Mouse (Mus musculus) hindbrain, embryonic 15.5 days (tissue): Measurements from ENCODE around the gene Sft2d2. TPM values are rescaled to one million over a fixed set of nuclear protein-coding genes. Genes with fewer than 3 reads are reported as not detected.

Experiments
- ATAC-seq: fragments of 200-750 bp; cut with Nextera tagmentation; 2 replicates; pipeline ENCODE4 v1.8.0; 2017; ENCODE audit warnings: low read depth, moderate number of reproducible peaks, moderate TSS enrichment; ENCODE audit not compliant: low FRiP score
- H3K27ac ChIP-seq: fragments of 300-500 bp; sonication (generic); replicated peaks from 2 replicates; pipeline ENCODE4 v1.5.1; 2015; ENCODE audit warnings: mild to moderate bottlenecking, inconsistent platforms
- H3K27me3 ChIP-seq: fragments of 300-500 bp; sonication (generic); 2 replicates; pipeline ENCODE4 v1.6.1; 2015; ENCODE audit warnings: control low read depth, inconsistent platforms
- H3K36me3 ChIP-seq: fragments of 300-500 bp; sonication (generic); 2 replicates; pipeline ENCODE4 v1.6.1; 2015; ENCODE audit warnings: control low read depth, inconsistent platforms
- H3K4me1 ChIP-seq: fragments of 300-500 bp; sonication (generic); replicated peaks from 2 replicates; pipeline ENCODE4 v1.6.1; 2015; ENCODE audit warnings: control low read depth, inconsistent platforms
- H3K4me2 ChIP-seq: fragments of 300-500 bp; sonication (generic); 2 replicates; pipeline ENCODE4 v1.6.1; 2015; ENCODE audit warnings: moderate library complexity, mild to moderate bottlenecking, inconsistent platforms
- H3K4me3 ChIP-seq: fragments of 300-500 bp; sonication (generic); 2 replicates; pipeline ENCODE4 v1.5.1; 2015; ENCODE audit warnings: mild to moderate bottlenecking, inconsistent platforms
- H3K9ac ChIP-seq: fragments of 300-500 bp; sonication (generic); 2 replicates; pipeline ENCODE4 v1.6.1; 2015; ENCODE audit warnings: inconsistent platforms
- H3K9me3 ChIP-seq: fragments of 300-500 bp; sonication (generic); 2 replicates; pipeline ENCODE4 v1.6.1; 2016; ENCODE audit warnings: control low read depth, inconsistent platforms
- WGBS: fragments of 180-500 bp; shearing (Covaris S2); methylation state at CpG from one replicate; pipeline ENCODE4 v1.1.7; 2015; 5-methylcytosine and 5-hydroxymethylcytosine counted together
- polyA plus RNA-seq: library from polyadenylated mRNA; unstranded; fragments of >200 nt; fragmentation: Nextera tagmentation; extraction: Ambion mirVana; gene quantifications from 2 replicates; pipeline ENCODE4 v1.2.1, GENCODE M21; 2015

Gene Sft2d2
- 6.8 and 7.3 TPM in 2 replicates for polyA plus RNA-seq

- ATAC-seq = peak; percentile 88
Measured at GRCm38 (mm10) chr1:165193880-165194661, at the start of gene Sft2d2. Sft2d2 (minus strand) TSS chr1:165194438.

DNA sequence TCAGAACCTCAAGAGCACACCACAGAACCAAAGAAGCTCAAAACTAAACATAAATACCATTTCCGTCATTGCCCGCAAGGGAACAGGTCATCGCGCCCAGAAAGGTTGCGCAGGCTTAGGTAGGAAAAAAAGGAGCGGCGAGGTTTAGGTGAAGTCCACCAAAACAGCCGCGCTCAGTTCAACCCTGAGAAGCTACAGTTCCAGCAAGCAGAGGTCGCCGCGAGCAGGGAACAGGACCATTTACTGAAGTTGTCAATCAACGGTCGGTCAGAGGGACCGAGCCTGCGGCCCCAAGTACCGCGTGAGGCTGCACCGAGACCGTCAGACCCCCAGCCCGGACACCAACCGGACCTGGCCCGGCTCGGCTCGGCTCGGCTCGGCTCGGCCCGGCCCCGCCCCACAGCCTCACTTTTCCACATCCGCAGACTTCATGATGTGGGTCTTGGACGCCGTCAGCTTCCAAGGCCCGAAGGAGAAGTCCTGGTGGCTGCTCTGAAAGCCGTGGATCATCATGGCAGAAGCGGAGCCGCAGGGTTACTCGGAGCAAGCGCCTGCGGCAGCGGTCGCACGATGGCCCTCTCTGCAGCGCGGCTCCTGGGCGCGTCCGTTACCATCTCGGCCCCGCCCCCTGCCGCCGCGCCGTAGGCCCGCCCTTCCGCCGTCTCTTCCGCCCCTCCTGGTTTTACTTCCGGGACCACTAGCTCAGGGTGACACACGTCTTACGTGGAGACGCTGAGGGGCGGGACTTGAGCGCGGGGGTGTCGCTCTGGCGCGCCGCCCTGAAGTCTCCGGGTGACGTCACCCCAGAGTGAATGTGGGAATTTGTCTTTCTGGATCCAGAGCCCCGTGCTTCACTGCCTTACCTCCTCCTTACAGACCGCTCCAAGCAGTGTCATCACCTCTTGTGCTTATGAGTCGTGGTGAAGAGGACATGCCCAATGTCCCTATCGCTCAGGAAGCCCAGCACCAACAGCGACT is 42.4 kb upstream of the Sft2d2 start, which contains the start of gene Tiprl:
Gene Tiprl, minus strand, starts transcription at position 676 of the 978 bp plus-strand sequence.
- no peaks in the 10 kb centered on the region for H3K9me3 ChIP-seq
- H3K36me3 ChIP-seq = no peaks in the 10 kb centered on the region
- H3K27ac ChIP-seq = peak within 1 kb of the TSS; percentile 93
- peaks cover 25% of the 10 kb centered on the region for H3K4me1 ChIP-seq
- peak within 1 kb of the TSS; percentile 83 for H3K9ac ChIP-seq
- peak; percentile 100 for ATAC-seq
- WGBS = under 1% methylated on average over 76 of the region's 76 CpGs
- no peaks in the 10 kb centered on the region for H3K27me3 ChIP-seq
- H3K4me2 ChIP-seq = peak within 1 kb of the TSS; percentile 73
- H3K4me3 ChIP-seq = peak within 1 kb of the TSS; percentile 85

More at GRCm38 (mm10) chr1:165193880-165194661, at the start of gene Sft2d2:
- H3K4me2 ChIP-seq = peak within 1 kb of the TSS; percentile 93
- H3K27me3 ChIP-seq = peaks cover 8% of the 10 kb centered on the region; the same call in 1 of the 2 replicates
- H3K4me1 ChIP-seq = peaks cover 12% of the 10 kb centered on the region
- peak within 1 kb of the TSS; percentile 67 for H3K4me3 ChIP-seq
- WGBS = under 1% methylated on average over 63 of the region's 69 CpGs
- H3K9me3 ChIP-seq = no peaks in the 10 kb centered on the region
- peak within 1 kb of the TSS; percentile 45 for H3K9ac ChIP-seq
- H3K27ac ChIP-seq = peak within 1 kb of the TSS; percentile 27; the same call in 1 of the 2 replicates
- no peaks in the 10 kb centered on the region for H3K36me3 ChIP-seq

GRCm38 (mm10) chr1:165235846-165236245 is 41.6 kb upstream of the Sft2d2 start:
- peak overlapping the region; percentile 83 for H3K9ac ChIP-seq
- H3K4me3 ChIP-seq = peak overlapping the region; percentile 85
- H3K4me2 ChIP-seq = peak overlapping the region; percentile 73
- H3K27me3 ChIP-seq = no peaks in the 10 kb centered on the region
- no peaks in the 10 kb centered on the region for H3K36me3 ChIP-seq
- no peaks in the 10 kb centered on the region for H3K9me3 ChIP-seq
- peak overlapping the region; percentile 93 for H3K27ac ChIP-seq
- peaks cover 25% of the 10 kb centered on the region for H3K4me1 ChIP-seq
- 12% methylated on average over 10 of the region's 10 CpGs for WGBS
- ATAC-seq = no peak

DNA sequence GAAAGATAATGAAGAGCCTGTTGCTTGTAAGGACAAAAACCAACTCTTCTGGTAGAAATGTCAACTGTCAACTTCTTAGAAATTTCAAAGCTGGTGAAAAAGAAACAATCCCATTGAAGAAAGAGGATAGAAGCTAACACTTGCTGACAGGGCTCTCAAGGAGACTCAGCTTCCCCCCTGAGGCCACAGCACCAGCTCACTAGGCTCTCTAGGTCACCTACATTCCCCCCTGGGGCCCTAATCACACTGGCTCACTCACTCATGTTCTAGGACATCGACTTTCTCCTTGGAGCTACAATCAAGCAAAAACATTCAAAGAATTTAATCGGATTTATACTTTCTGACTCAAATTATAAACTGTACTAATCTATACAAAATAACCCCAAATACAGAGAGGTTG is 39.6 kb upstream of the Sft2d2 start:
- no peaks in the 10 kb centered on the region for H3K9me3 ChIP-seq
- H3K4me3 ChIP-seq = no peak overlapping the region
- WGBS = 91% methylated on average over 2 of the region's 2 CpGs
- no peak overlapping the region for H3K9ac ChIP-seq
- ATAC-seq = no peak
- H3K27ac ChIP-seq = no peak overlapping the region
- H3K4me1 ChIP-seq = peaks cover 25% of the 10 kb centered on the region
- H3K4me2 ChIP-seq = no peak overlapping the region
- H3K27me3 ChIP-seq = no peaks in the 10 kb centered on the region
- H3K36me3 ChIP-seq = no peaks in the 10 kb centered on the region

- no peak overlapping the region for H3K4me3 ChIP-seq
- H3K36me3 ChIP-seq = peaks cover 5% of the 10 kb centered on the region; the same call in 1 of the 2 replicates
- no peak overlapping the region for H3K4me2 ChIP-seq
- WGBS = 97% methylated on average over 4 of the region's 4 CpGs
- peaks cover 15% of the 10 kb centered on the region for H3K4me1 ChIP-seq
- no peak overlapping the region for H3K9ac ChIP-seq
- no peaks in the 10 kb centered on the region for H3K27me3 ChIP-seq
- H3K27ac ChIP-seq = no peak overlapping the region
- H3K9me3 ChIP-seq = no peaks in the 10 kb centered on the region
- ATAC-seq = no peak
Measured at GRCm38 (mm10) chr1:165230691-165231090, 36.5 kb upstream of the Sft2d2 start.

DNA sequence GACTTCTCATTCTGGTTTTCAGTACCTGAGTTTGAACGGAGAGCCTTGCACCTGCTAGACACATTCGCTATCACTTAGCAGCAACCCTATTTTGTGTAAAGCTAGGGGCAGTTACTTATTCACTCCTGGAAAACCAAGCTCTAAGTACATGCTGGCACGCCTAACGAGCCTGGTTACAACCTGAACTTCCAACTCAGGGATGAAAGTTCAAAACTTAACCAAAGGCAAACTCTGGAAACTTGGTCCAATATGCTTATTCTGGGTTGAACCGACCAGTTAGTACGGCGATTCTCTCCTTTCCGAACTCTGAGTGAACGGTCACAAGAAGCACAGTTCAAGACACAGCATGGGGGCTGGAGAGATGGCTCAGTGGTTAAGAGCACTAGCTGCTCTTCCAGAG is 35.3 kb upstream of the Sft2d2 start:
- H3K4me2 ChIP-seq = no peak overlapping the region
- no peak for ATAC-seq
- no peaks in the 10 kb centered on the region for H3K9me3 ChIP-seq
- 97% methylated on average over 9 of the region's 9 CpGs for WGBS
- no peak overlapping the region for H3K9ac ChIP-seq
- peaks cover 11% of the 10 kb centered on the region for H3K36me3 ChIP-seq
- no peaks in the 10 kb centered on the region for H3K27me3 ChIP-seq
- no peak overlapping the region for H3K27ac ChIP-seq
- no peak overlapping the region for H3K4me3 ChIP-seq
- H3K4me1 ChIP-seq = peaks cover 9% of the 10 kb centered on the region

- H3K27ac ChIP-seq = no peak overlapping the region
- H3K4me1 ChIP-seq = no peaks in the 10 kb centered on the region
- no peak overlapping the region for H3K9ac ChIP-seq
- no peaks in the 10 kb centered on the region for H3K27me3 ChIP-seq
- H3K4me3 ChIP-seq = no peak overlapping the region
- no peak overlapping the region for H3K4me2 ChIP-seq
- H3K9me3 ChIP-seq = no peaks in the 10 kb centered on the region
- WGBS = 90% methylated on average over 2 of the region's 2 CpGs
- H3K36me3 ChIP-seq = peaks cover 64% of the 10 kb centered on the region
- no peak for ATAC-seq
Measured at GRCm38 (mm10) chr1:165217023-165217589, 22.9 kb upstream of the Sft2d2 start.

GRCm38 (mm10) chr1:165215831-165216230 is 21.6 kb upstream of the Sft2d2 start:
- Histone ChIP-seq H3K36me3 (peaks cover 55% of the 10 kb centered on the region), H3K9me3 (no peaks in the 10 kb centered on the region), H3K4me1 (no peaks in the 10 kb centered on the region), H3K27ac (no peak overlapping the region), H3K27me3 (no peaks in the 10 kb centered on the region), H3K9ac (no peak overlapping the region), H3K4me2 (no peak overlapping the region), H3K4me3 (no peak overlapping the region)
- no peak for ATAC-seq
- 92% methylated on average over 7 of the region's 7 CpGs for WGBS

DNA sequence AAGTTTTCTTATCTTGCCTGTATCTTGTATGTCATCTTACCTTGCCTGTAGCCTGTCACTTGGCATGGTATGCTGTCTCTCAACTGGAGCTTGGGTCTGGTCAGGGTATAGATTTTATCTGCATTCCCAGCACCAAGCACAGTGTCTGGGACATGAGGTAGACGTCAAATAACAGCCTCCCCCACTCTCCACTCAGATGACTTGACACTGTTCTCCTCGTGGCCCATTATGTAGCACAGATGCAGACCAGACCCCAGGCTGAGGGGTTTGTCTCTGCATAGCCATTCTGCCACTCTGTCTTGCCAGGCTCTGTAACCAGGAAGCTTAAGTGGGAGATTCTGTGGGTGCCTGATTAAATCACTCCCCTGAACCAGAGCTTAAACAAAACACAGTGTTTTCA is 11.4 kb upstream of the Sft2d2 start:
- Histone ChIP-seq H3K27me3 (no peaks in the 10 kb centered on the region), H3K4me1 (no peaks in the 10 kb centered on the region), H3K4me2 (no peak overlapping the region), H3K9ac (no peak overlapping the region), H3K36me3 (no peaks in the 10 kb centered on the region), H3K27ac (no peak overlapping the region), H3K4me3 (no peak overlapping the region), H3K9me3 (no peaks in the 10 kb centered on the region)
- 49% methylated on average over 2 of the region's 2 CpGs for WGBS
- no peak for ATAC-seq

DNA sequence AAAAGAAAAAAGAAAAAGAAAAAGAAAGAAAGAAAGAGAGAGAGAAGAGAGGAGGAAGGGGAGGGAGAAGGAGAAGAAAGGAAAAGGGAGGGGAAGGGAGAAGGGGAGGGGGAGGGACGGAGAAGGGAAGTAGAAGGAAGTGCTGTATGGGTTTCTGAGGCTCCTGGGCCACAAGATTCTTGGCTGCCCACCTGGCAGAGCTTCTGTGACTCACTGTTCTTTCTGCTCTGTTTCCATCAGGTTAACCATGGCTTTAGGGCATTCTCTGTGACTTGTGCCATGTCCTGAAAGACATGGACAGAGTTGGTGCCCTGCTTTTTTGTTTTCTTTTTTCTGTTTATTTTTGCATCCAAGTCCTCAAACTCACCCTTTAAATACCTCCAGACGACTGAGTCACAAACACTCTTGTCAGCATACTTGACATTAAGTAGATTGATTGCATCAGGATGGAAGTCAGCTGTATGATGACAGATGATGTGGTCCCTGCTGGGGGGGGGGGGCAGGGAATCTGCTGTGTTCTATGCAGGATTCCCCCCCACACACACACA is 9.3 kb upstream of the Sft2d2 start:
- Histone ChIP-seq H3K4me3 (no peak overlapping the region), H3K27ac (no peak overlapping the region), H3K36me3 (no peaks in the 10 kb centered on the region), H3K4me2 (no peak overlapping the region), H3K9me3 (no peaks in the 10 kb centered on the region), H3K4me1 (no peaks in the 10 kb centered on the region), H3K9ac (no peak overlapping the region), H3K27me3 (no peaks in the 10 kb centered on the region)
- WGBS = 34% methylated on average over 2 of the region's 2 CpGs
- ATAC-seq = no peak

GRCm38 (mm10) chr1:165201445-165202012 is 7.3 kb upstream of the Sft2d2 start:
- no peak overlapping the region for H3K4me3 ChIP-seq
- H3K4me2 ChIP-seq = no peak overlapping the region
- H3K27ac ChIP-seq = no peak overlapping the region
- WGBS = 85% methylated on average over 4 of the region's 4 CpGs
- H3K9ac ChIP-seq = no peak overlapping the region
- ATAC-seq = no peak
- H3K36me3 ChIP-seq = no peaks in the 10 kb centered on the region
- no peaks in the 10 kb centered on the region for H3K27me3 ChIP-seq
- H3K4me1 ChIP-seq = no peaks in the 10 kb centered on the region
- no peaks in the 10 kb centered on the region for H3K9me3 ChIP-seq
